Mouse (Mus musculus): ENCODE results near the gene Gm21870.
"Not testable (repeated sequence)": the region's sequence is repeated elsewhere in the genome, so short reads cannot be mapped to it uniquely, and the experiment has no call there.

The Gm21870 gene

DNA sequence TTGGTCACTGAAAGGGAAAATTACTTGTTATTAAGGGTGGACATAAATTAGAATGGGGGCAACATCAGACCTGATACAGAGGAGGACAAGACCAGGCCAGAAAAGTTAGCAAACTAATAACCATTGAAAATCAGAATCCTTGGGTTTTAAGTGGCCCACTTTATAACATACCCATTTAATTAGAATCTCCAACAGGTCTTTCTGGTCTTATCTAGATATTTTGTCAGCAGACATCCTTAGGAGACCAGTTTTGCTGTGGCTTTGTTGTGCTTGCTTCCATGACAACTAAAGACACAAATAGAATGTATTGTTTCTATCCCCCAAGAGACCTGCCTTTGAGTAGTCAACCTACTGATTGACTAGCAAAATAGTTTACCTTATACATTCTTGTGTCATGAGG, at the start of gene Gm21870:
Gene Gm21870 (minus strand): TSS at position 101 of the 400 bp plus-strand sequence.
- not testable (repeated sequence) for DNase-seq (ENCODE audit: low spot score)

DNA sequence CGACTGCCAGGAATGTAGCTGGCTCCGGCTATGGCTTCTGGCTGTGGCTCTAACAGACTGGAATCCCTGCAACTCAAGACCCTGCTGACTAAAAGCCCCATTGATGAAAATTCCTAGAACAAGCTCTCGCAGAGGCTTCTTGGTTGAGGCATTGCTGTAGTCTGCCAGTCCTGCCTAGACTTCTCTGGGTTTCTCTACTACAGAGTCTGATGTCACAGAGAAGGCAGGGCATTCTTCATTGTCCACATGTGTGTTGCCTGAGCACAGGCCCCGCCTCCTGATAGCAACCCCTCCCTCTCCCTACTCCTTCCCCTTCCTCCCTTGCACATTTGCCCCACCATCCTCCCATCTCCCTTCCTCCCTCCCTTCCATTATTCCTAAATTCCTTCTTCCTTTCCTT, 30.2 kb downstream of the Gm21870 start, which contains the start of gene Btbd35f6:
Gene Btbd35f6 (minus strand): TSS at position 101 of the 400 bp plus-strand sequence.
- DNase-seq (ENCODE audit: low spot score) = not testable (repeated sequence)

Data from ovary, adult 18-20 months (tissue).